Mouse (Mus musculus) kidney, embryonic 15.5 days (tissue): ENCODE data around the gene Zfyve1. TPM values are rescaled to one million over a fixed set of nuclear protein-coding genes. Genes with fewer than 3 reads are reported as not detected.
"Not testable (repeated sequence)": the region's sequence is repeated elsewhere in the genome, so short reads cannot be mapped to it uniquely, and the experiment has no call there.

Source experiments
- ATAC-seq: fragments of 200-750 bp; cut with Nextera tagmentation; replicated peaks from 2 replicates; pipeline ENCODE4 v1.8.0; 2017; ENCODE audit warnings: moderate TSS enrichment; ENCODE audit not compliant: low FRiP score
- H3K27ac ChIP-seq: fragments of 300-500 bp; sonication (generic); 2 replicates; pipeline ENCODE4 v1.5.1; 2015; ENCODE audit warnings: mild to moderate bottlenecking, inconsistent platforms
- H3K27me3 ChIP-seq: fragments of 300-500 bp; sonication (generic); 2 replicates; pipeline ENCODE4 v1.6.1; 2015; ENCODE audit warnings: inconsistent platforms
- H3K36me3 ChIP-seq: fragments of 300-500 bp; sonication (generic); 2 replicates; pipeline ENCODE4 v1.6.1; 2015; ENCODE audit warnings: inconsistent platforms
- H3K4me1 ChIP-seq: fragments of 300-500 bp; sonication (generic); 2 replicates; pipeline ENCODE4 v1.6.1; 2015; ENCODE audit warnings: inconsistent platforms
- H3K4me2 ChIP-seq: fragments of 300-500 bp; sonication (generic); 2 replicates; pipeline ENCODE4 v1.6.1; 2015; ENCODE audit warnings: moderate library complexity, mild to moderate bottlenecking, inconsistent platforms
- H3K4me3 ChIP-seq: fragments of 300-500 bp; sonication (generic); replicated peaks from 2 replicates; pipeline ENCODE4 v1.5.1; 2015; ENCODE audit warnings: mild to moderate bottlenecking, inconsistent platforms
- H3K9ac ChIP-seq: fragments of 300-500 bp; sonication (generic); 2 replicates; pipeline ENCODE4 v1.6.1; 2015; ENCODE audit warnings: mild to moderate bottlenecking, inconsistent platforms
- H3K9me3 ChIP-seq: fragments of 300-500 bp; sonication (generic); replicated peaks from 2 replicates; pipeline ENCODE4 v1.6.1; 2016; ENCODE audit warnings: inconsistent platforms
- WGBS: fragments of 180-500 bp; shearing (Covaris S2); methylation state at CpG from one replicate; pipeline ENCODE4 v1.1.7; 2015; ENCODE audit warnings: mixed read lengths; 5-methylcytosine and 5-hydroxymethylcytosine counted together
- polyA plus RNA-seq: library from polyadenylated mRNA; unstranded; fragments of >200 nt; fragmentation: Nextera tagmentation; extraction: Ambion mirVana; gene quantifications from 2 replicates; pipeline ENCODE4 v1.2.1, GENCODE M21; 2015

Zfyve1 gene
- polyA plus RNA-seq, 1 experiment from 2014 or later: 20.1 TPM

GRCm38 (mm10) chr12:83606411-83606810, 9.4 kb upstream of the Zfyve1 start:
- 89% methylated on average over 2 of the region's 2 CpGs for WGBS
- not testable (repeated sequence) for ATAC-seq, H3K27ac ChIP-seq, H3K4me3 ChIP-seq, H3K9me3 ChIP-seq, H3K4me1 ChIP-seq, H3K36me3 ChIP-seq, H3K27me3 ChIP-seq, H3K4me2 ChIP-seq, H3K9ac ChIP-seq

GRCm38 (mm10) chr12:83602285-83602684, 5.3 kb upstream of the Zfyve1 start:
- H3K27me3 ChIP-seq: no peaks in the 10 kb centered on the region
- WGBS: 87% methylated on average over 5 of the region's 5 CpGs
- H3K27ac ChIP-seq: no peak overlapping the region
- ATAC-seq: no peak
- no peak overlapping the region for H3K4me3 ChIP-seq
- H3K9me3 ChIP-seq: no peaks in the 10 kb centered on the region
- H3K36me3 ChIP-seq: no peaks in the 10 kb centered on the region
- no peak overlapping the region for H3K4me2 ChIP-seq
- no peak overlapping the region for H3K9ac ChIP-seq
- H3K4me1 ChIP-seq: no peaks in the 10 kb centered on the region

- ATAC-seq: no peak
- 76% methylated on average over 2 of the region's 2 CpGs for whole genome bisulfite sequencing
These were observed 859 bp upstream of the Zfyve1 start for GRCm38 (mm10) chr12:83597881-83598280.

GRCm38 (mm10) chr12:83596191-83596954, 649 bp downstream of the Zfyve1 start:
- 2% methylated on average over 20 of the region's 20 CpGs for WGBS
- Histone ChIP-seq H3K4me2 (peak overlapping the region; percentile 73), H3K4me3 (peak overlapping the region; percentile 98), H3K36me3 (peaks cover 28% of the 10 kb centered on the region), H3K27ac (peak overlapping the region; percentile 94), H3K4me1 (peaks cover 23% of the 10 kb centered on the region), H3K27me3 (no peaks in the 10 kb centered on the region), H3K9me3 (no peaks in the 10 kb centered on the region), H3K9ac (peak overlapping the region; percentile 95)
- ATAC-seq: no peak

More at GRCm38 (mm10) chr12:83597881-83598280, 859 bp upstream of the Zfyve1 start:
- peaks cover 23% of the 10 kb centered on the region for H3K4me1 ChIP-seq
- peaks cover 18% of the 10 kb centered on the region for H3K36me3 ChIP-seq
- no peaks in the 10 kb centered on the region for H3K27me3 ChIP-seq
- no peak overlapping the region for H3K9ac ChIP-seq
- no peak overlapping the region for H3K4me2 ChIP-seq
- H3K27ac ChIP-seq: no peak overlapping the region
- no peak overlapping the region for H3K4me3 ChIP-seq
- H3K9me3 ChIP-seq: no peaks in the 10 kb centered on the region

- no peak overlapping the region for H3K9ac ChIP-seq
- H3K4me1 ChIP-seq: peaks cover 23% of the 10 kb centered on the region
- H3K27ac ChIP-seq: no peak overlapping the region
- H3K36me3 ChIP-seq: peaks cover 45% of the 10 kb centered on the region
- H3K4me2 ChIP-seq: no peak overlapping the region
- 90% methylated on average over 9 of the region's 9 CpGs for WGBS
- no peaks in the 10 kb centered on the region for H3K27me3 ChIP-seq
- H3K9me3 ChIP-seq: no peaks in the 10 kb centered on the region
- ATAC-seq: no peak
- no peak overlapping the region for H3K4me3 ChIP-seq
These were observed 2.5 kb downstream of the Zfyve1 start for GRCm38 (mm10) chr12:83594454-83595040.

- H3K27ac ChIP-seq: no peak overlapping the region
- WGBS: 80% methylated on average over 8 of the region's 8 CpGs
- peaks cover 71% of the 10 kb centered on the region for H3K36me3 ChIP-seq
These were observed 5.1 kb downstream of the Zfyve1 start for GRCm38 (mm10) chr12:83591754-83592501.

GRCm38 (mm10) chr12:83586628-83587027, 10.4 kb downstream of the Zfyve1 start:
- Histone ChIP-seq H3K4me2 (no peak overlapping the region), H3K27ac (no peak overlapping the region), H3K4me1 (no peaks in the 10 kb centered on the region), H3K9me3 (no peaks in the 10 kb centered on the region), H3K9ac (no peak overlapping the region), H3K36me3 (peaks cover 73% of the 10 kb centered on the region), H3K27me3 (no peaks in the 10 kb centered on the region), H3K4me3 (no peak overlapping the region)
- no peak for ATAC-seq
- 96% methylated on average over 5 of the region's 5 CpGs for WGBS

More at GRCm38 (mm10) chr12:83591754-83592501, 5.1 kb downstream of the Zfyve1 start:
- no peak for ATAC-seq
- Histone ChIP-seq H3K9ac (no peak overlapping the region), H3K4me3 (no peak overlapping the region), H3K4me1 (peaks cover 23% of the 10 kb centered on the region), H3K4me2 (no peak overlapping the region), H3K27me3 (no peaks in the 10 kb centered on the region), H3K9me3 (no peaks in the 10 kb centered on the region)

GRCm38 (mm10) chr12:83582747-83583146, 14.3 kb downstream of the Zfyve1 start:
- Histone ChIP-seq H3K27ac (no peak overlapping the region), H3K27me3 (no peaks in the 10 kb centered on the region), H3K36me3 (peaks cover 43% of the 10 kb centered on the region), H3K9me3 (no peaks in the 10 kb centered on the region), H3K4me1 (0 out of 2 replicates have a peak, but pooled peaks cover 11% of the 10 kb centered on the region), H3K9ac (no peak overlapping the region), H3K4me2 (no peak overlapping the region), H3K4me3 (no peak overlapping the region)
- WGBS: 92% methylated on average over 4 of the region's 4 CpGs
- ATAC-seq: no peak

- Histone ChIP-seq H3K27ac (no peak overlapping the region), H3K27me3 (no peaks in the 10 kb centered on the region), H3K4me2 (no peak overlapping the region), H3K4me3 (no peak overlapping the region), H3K4me1 (0 out of 2 replicates have a peak, but pooled peaks cover 11% of the 10 kb centered on the region), H3K9me3 (no peaks in the 10 kb centered on the region), H3K9ac (no peak overlapping the region), H3K36me3 (peaks cover 38% of the 10 kb centered on the region)
- ATAC-seq: no peak
- 50% methylated on average over 4 of the region's 4 CpGs for WGBS
These were observed 14.9 kb downstream of the Zfyve1 start for GRCm38 (mm10) chr12:83582106-83582505.

- 94% methylated on average over 3 of the region's 3 CpGs for WGBS
- no peak overlapping the region for H3K9ac ChIP-seq
These were observed 16.7 kb downstream of the Zfyve1 start for GRCm38 (mm10) chr12:83580283-83580682.

GRCm38 (mm10) chr12:83578896-83579569, 18.0 kb downstream of the Zfyve1 start:
- Histone ChIP-seq H3K27ac (no peak overlapping the region), H3K4me1 (0 out of 2 replicates have a peak, but pooled peaks cover 11% of the 10 kb centered on the region), H3K9ac (no peak overlapping the region), H3K36me3 (peaks cover 45% of the 10 kb centered on the region), H3K4me3 (no peak overlapping the region), H3K9me3 (no peaks in the 10 kb centered on the region), H3K27me3 (no peaks in the 10 kb centered on the region), H3K4me2 (no peak overlapping the region)
- peak; percentile 80 for ATAC-seq
- 57% methylated on average over 3 of the region's 3 CpGs for WGBS

More at GRCm38 (mm10) chr12:83580283-83580682, 16.7 kb downstream of the Zfyve1 start:
- H3K27me3 ChIP-seq: no peaks in the 10 kb centered on the region
- H3K4me1 ChIP-seq: 0 out of 2 replicates have a peak, but pooled peaks cover 11% of the 10 kb centered on the region
- ATAC-seq: no peak
- H3K27ac ChIP-seq: no peak overlapping the region
- no peaks in the 10 kb centered on the region for H3K9me3 ChIP-seq
- H3K4me3 ChIP-seq: no peak overlapping the region
- no peak overlapping the region for H3K4me2 ChIP-seq
- peaks cover 42% of the 10 kb centered on the region for H3K36me3 ChIP-seq
